Mouse (Mus musculus) myocyte (in vitro differentiated cells): Measurements from ENCODE around the gene Aff3. TPM values are rescaled to one million over a fixed set of nuclear protein-coding genes. Genes with fewer than 3 reads are reported as not detected.

Experiments used
- H3K27me3 ChIP-seq: one replicate; pipeline ENCODE4 v1.6.1; 2011; ENCODE audit not compliant: control insufficient read depth, insufficient read depth, insufficient read length
- H3K36me3 ChIP-seq: one replicate; pipeline ENCODE4 v1.6.1; 2011; ENCODE audit not compliant: control insufficient read depth, insufficient read depth
- H3K4me2 ChIP-seq: one replicate; pipeline ENCODE4 v1.6.1; 2011; ENCODE audit warnings: low read depth, control low read depth
- H3K4me3 ChIP-seq: one replicate; pipeline ENCODE4 v1.5.1; 2011; ENCODE audit warnings: mild to moderate bottlenecking, control low read depth, moderate library complexity
- H3K79me2 ChIP-seq: one replicate; pipeline ENCODE4 v1.6.1; 2011; ENCODE audit not compliant: control insufficient read depth, insufficient read depth
- H3ac ChIP-seq: one replicate; pipeline ENCODE4 v1.6.1; 2011; ENCODE audit not compliant: control insufficient read depth, insufficient read length
- CEBPB ChIP-seq: IDR thresholded peaks from 2 replicates; pipeline ENCODE4 v1.6.1; 2011; ENCODE audit warnings: mild to moderate bottlenecking, moderate library complexity; ENCODE audit not compliant: poor library complexity, insufficient read depth, severe bottlenecking
- E2F4 ChIP-seq: IDR thresholded peaks from one replicate; pipeline ENCODE4 v1.6.1; 2011; ENCODE audit warnings: mild to moderate bottlenecking, control low read depth, moderate library complexity; ENCODE audit not compliant: insufficient read depth
- MAX ChIP-seq: IDR thresholded peaks from one replicate; pipeline ENCODE4 v1.6.1; 2011; ENCODE audit warnings: low read depth, mild to moderate bottlenecking, control low read depth
- MYOD1 ChIP-seq, 3 experiments: IDR thresholded peaks; one replicate each; pipeline ENCODE4 v1.6.1; 2011; ENCODE audit warnings: control low read depth in 2 of 3, low read depth in 2 of 3, mild to moderate bottlenecking in 2 of 3, moderate library complexity in 1 of 3; ENCODE audit not compliant: insufficient read length in 2 of 3, control insufficient read depth in 1 of 3
- MYOG ChIP-seq, 3 experiments: IDR thresholded peaks; one replicate each; pipeline ENCODE4 v1.6.1; 2011; ENCODE audit warnings: control low read depth in 2 of 3, low read depth in 2 of 3, mild to moderate bottlenecking in 2 of 3; ENCODE audit not compliant: insufficient read length in 2 of 3, control insufficient read depth in 1 of 3, insufficient read depth in 1 of 3
- POLR2A ChIP-seq: IDR thresholded peaks from one replicate; pipeline ENCODE4 v1.6.1; 2011; ENCODE audit warnings: low read depth, mild to moderate bottlenecking, control low read depth, moderate library complexity; ENCODE audit not compliant: insufficient read length
- POLR2AphosphoS2 ChIP-seq: IDR thresholded peaks from one replicate; pipeline ENCODE4 v1.6.1; 2011; ENCODE audit warnings: low read depth, control low read depth; ENCODE audit not compliant: insufficient read length
- REST ChIP-seq: IDR thresholded peaks from one replicate; pipeline ENCODE4 v1.6.1; 2011; ENCODE audit warnings: mild to moderate bottlenecking, control low read depth, moderate library complexity; ENCODE audit not compliant: insufficient read depth, insufficient read length
- SRF ChIP-seq: IDR thresholded peaks from one replicate; pipeline ENCODE4 v1.6.1; 2011; ENCODE audit warnings: low read depth; ENCODE audit not compliant: control insufficient read depth, insufficient read length
- TCF12 ChIP-seq: IDR thresholded peaks from one replicate; pipeline ENCODE4 v1.6.1; 2011; ENCODE audit warnings: mild to moderate bottlenecking, control low read depth; ENCODE audit not compliant: poor library complexity, insufficient read depth, severe bottlenecking
- TCF3 ChIP-seq: IDR thresholded peaks from one replicate; pipeline ENCODE4 v1.6.1; 2011; ENCODE audit warnings: low read depth, control low read depth; ENCODE audit not compliant: insufficient read length
- USF1 ChIP-seq: IDR thresholded peaks from one replicate; pipeline ENCODE4 v1.6.1; 2011; ENCODE audit warnings: low read depth, mild to moderate bottlenecking, control low read depth, moderate library complexity
- polyA plus RNA-seq: library from polyadenylated mRNA; unstranded; fragments of >200 nt; fragmentation: generic; extraction: Trizol; gene quantifications from one replicate; pipeline ENCODE4 v1.2.1, GENCODE M21; 2012; ENCODE audit warnings: missing spikeins

The Aff3 gene
- polyA plus RNA-seq, 1 experiment: not detected

- no peak overlapping the region for H3K4me3 ChIP-seq
- no peaks in the 10 kb centered on the region for H3K79me2 ChIP-seq
- peaks cover 9% of the 10 kb centered on the region for H3K27me3 ChIP-seq
- no peak overlapping the region for H3ac ChIP-seq
- no peak overlapping the region for H3K4me2 ChIP-seq
- H3K36me3 ChIP-seq: no peaks in the 10 kb centered on the region
- TF ChIP-seq MYOD1 (IDR thresholded peaks at IDR 0.05; ENCODE audit: control insufficient read depth in 1 of 3, insufficient read length in 2 of 3, low read depth in 2 of 3) (no peak), POLR2AphosphoS2 (no peak), TCF12 (no peak), SRF (no peak), REST (no peak), MAX (no peak), E2F4 (no peak), USF1 (no peak), POLR2A (no peak), MYOG (IDR thresholded peaks at IDR 0.05; ENCODE audit: control insufficient read depth in 1 of 3, insufficient read depth in 1 of 3, insufficient read length in 2 of 3, low read depth in 2 of 3) (no peak), TCF3 (no peak), CEBPB (no peak)
Measured at GRCm38 (mm10) chr1:38671756-38672155, 7.0 kb upstream of the Aff3 start.

GRCm38 (mm10) chr1:38671019-38671418 lies 6.3 kb upstream of the Aff3 start:
- Histone ChIP-seq H3K4me2 (no peak overlapping the region), H3ac (no peak overlapping the region), H3K79me2 (no peaks in the 10 kb centered on the region), H3K4me3 (no peak overlapping the region), H3K36me3 (no peaks in the 10 kb centered on the region), H3K27me3 (peaks cover 9% of the 10 kb centered on the region)
- TF ChIP-seq MAX: no peak
- TF ChIP-seq TCF12: no peak
- no peak for TF ChIP-seq CEBPB
- TF ChIP-seq USF1: no peak
- no peak for TF ChIP-seq E2F4
- TF ChIP-seq TCF3: no peak
- TF ChIP-seq REST: no peak
- no peak for TF ChIP-seq MYOD1 (IDR thresholded peaks at IDR 0.05; ENCODE audit: control insufficient read depth in 1 of 3, insufficient read length in 2 of 3, low read depth in 2 of 3)
- TF ChIP-seq POLR2AphosphoS2: no peak
- no peak for TF ChIP-seq POLR2A
- TF ChIP-seq MYOG (IDR thresholded peaks at IDR 0.05; ENCODE audit: control insufficient read depth in 1 of 3, insufficient read depth in 1 of 3, insufficient read length in 2 of 3, low read depth in 2 of 3): no peak
- no peak for TF ChIP-seq SRF

GRCm38 (mm10) chr1:38668327-38668726 lies 3.6 kb upstream of the Aff3 start:
- peaks cover 9% of the 10 kb centered on the region for H3K27me3 ChIP-seq
- no peaks in the 10 kb centered on the region for H3K36me3 ChIP-seq
- TF ChIP-seq MYOG (IDR thresholded peaks at IDR 0.05; ENCODE audit: control insufficient read depth in 1 of 3, insufficient read depth in 1 of 3, insufficient read length in 2 of 3, low read depth in 2 of 3): no peak
- TF ChIP-seq MAX: no peak
- TF ChIP-seq POLR2AphosphoS2: no peak
- no peak for TF ChIP-seq SRF
- no peak for TF ChIP-seq E2F4
- TF ChIP-seq TCF12: no peak
- TF ChIP-seq REST: no peak
- TF ChIP-seq TCF3: no peak
- no peak for TF ChIP-seq CEBPB
- TF ChIP-seq USF1: no peak
- no peak for TF ChIP-seq MYOD1 (IDR thresholded peaks at IDR 0.05; ENCODE audit: control insufficient read depth in 1 of 3, insufficient read length in 2 of 3, low read depth in 2 of 3)
- no peak for TF ChIP-seq POLR2A
- no peaks in the 10 kb centered on the region for H3K79me2 ChIP-seq
- H3K4me2 ChIP-seq: no peak overlapping the region
- no peak overlapping the region for H3K4me3 ChIP-seq
- no peak overlapping the region for H3ac ChIP-seq

GRCm38 (mm10) chr1:38667892-38668291 lies 3.1 kb upstream of the Aff3 start:
- H3ac ChIP-seq: no peak overlapping the region
- H3K4me2 ChIP-seq: no peak overlapping the region
- TF ChIP-seq POLR2AphosphoS2 (no peak), MAX (no peak), MYOG (IDR thresholded peaks at IDR 0.05; ENCODE audit: control insufficient read depth in 1 of 3, insufficient read depth in 1 of 3, insufficient read length in 2 of 3, low read depth in 2 of 3) (no peak), USF1 (no peak), MYOD1 (IDR thresholded peaks at IDR 0.05; ENCODE audit: control insufficient read depth in 1 of 3, insufficient read length in 2 of 3, low read depth in 2 of 3) (no peak)
- H3K4me3 ChIP-seq: no peak overlapping the region
- no peaks in the 10 kb centered on the region for H3K79me2 ChIP-seq
- peaks cover 9% of the 10 kb centered on the region for H3K27me3 ChIP-seq
- H3K36me3 ChIP-seq: no peaks in the 10 kb centered on the region

- H3K4me2 ChIP-seq: no peak overlapping the region
- no peaks in the 10 kb centered on the region for H3K79me2 ChIP-seq
- H3K36me3 ChIP-seq: no peaks in the 10 kb centered on the region
- H3ac ChIP-seq: no peak overlapping the region
- peaks cover 9% of the 10 kb centered on the region for H3K27me3 ChIP-seq
- no peak overlapping the region for H3K4me3 ChIP-seq
- TF ChIP-seq CEBPB: no peak
- no peak for TF ChIP-seq MAX
- no peak for TF ChIP-seq REST
- TF ChIP-seq POLR2AphosphoS2: no peak
- TF ChIP-seq MYOD1 (IDR thresholded peaks at IDR 0.05; ENCODE audit: control insufficient read depth in 1 of 3, insufficient read length in 2 of 3, low read depth in 2 of 3): no peak
- TF ChIP-seq TCF3: no peak
- TF ChIP-seq MYOG (IDR thresholded peaks at IDR 0.05; ENCODE audit: control insufficient read depth in 1 of 3, insufficient read depth in 1 of 3, insufficient read length in 2 of 3, low read depth in 2 of 3): no peak
- TF ChIP-seq POLR2A: no peak
- no peak for TF ChIP-seq TCF12
Measured at GRCm38 (mm10) chr1:38666766-38667118, 2.0 kb upstream of the Aff3 start.
